Mouse (Mus musculus): ENCODE results near the gene Cdh13. TPM values are rescaled to one million over a fixed set of nuclear protein-coding genes. Genes with fewer than 3 reads are reported as not detected.

Gene Cdh13
- polyA plus RNA-seq, 1 experiment from 2014 or later: 198 TPM

DNA sequence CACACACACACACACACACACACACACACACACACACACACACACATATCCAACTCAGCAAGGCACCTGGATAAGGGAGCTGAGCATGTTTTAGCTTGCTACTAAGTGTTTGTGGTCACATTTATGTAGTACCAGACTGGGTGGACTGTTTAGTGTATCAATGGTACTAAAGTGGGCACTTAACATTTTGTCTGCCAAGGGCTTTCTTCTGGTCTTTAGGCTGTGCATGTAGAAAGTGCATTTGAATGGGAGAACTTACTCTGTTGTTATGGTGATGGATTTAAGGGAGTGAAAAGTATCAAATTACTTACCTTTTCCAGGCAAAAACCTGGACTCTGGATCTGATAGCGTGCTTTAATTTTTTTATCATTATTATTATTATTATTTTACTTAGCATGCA is 240.4 kb downstream of the Cdh13 start:
- no peaks in the 10 kb centered on the region for H3K4me1 ChIP-seq (ENCODE audit: control insufficient read depth, insufficient read depth, low read length)
- no peak overlapping the region for H3K4me3 ChIP-seq (ENCODE audit: low read depth, low read length)
- H3K27me3 ChIP-seq (ENCODE audit: control insufficient read depth, insufficient read depth, low read length): no peaks in the 10 kb centered on the region
- no peak for ATAC-seq (ENCODE audit: low read depth)
- no peaks in the 10 kb centered on the region for H3K9me3 ChIP-seq (ENCODE audit: control insufficient read depth, low read length)
- no peak overlapping the region for H3K27ac ChIP-seq (ENCODE audit: low read depth, low read length)
- no peak overlapping the region for H3K9ac ChIP-seq (replicated peaks; ENCODE audit: low read depth, low read length)
- 98% methylated on average over 1 of the region's 1 CpGs for WGBS
- no peak overlapping the region for H3K4me2 ChIP-seq (ENCODE audit: low read depth, low read length)
- no peaks in the 10 kb centered on the region for H3K36me3 ChIP-seq (ENCODE audit: control insufficient read depth, insufficient read depth, low read length)

- Histone ChIP-seq H3K27ac (ENCODE audit: low read depth, low read length) (no peak overlapping the region), H3K36me3 (ENCODE audit: control insufficient read depth, insufficient read depth, low read length) (no peaks in the 10 kb centered on the region), H3K4me3 (ENCODE audit: low read depth, low read length) (no peak overlapping the region), H3K9me3 (ENCODE audit: control insufficient read depth, low read length) (no peaks in the 10 kb centered on the region), H3K4me2 (ENCODE audit: low read depth, low read length) (no peak overlapping the region), H3K4me1 (ENCODE audit: control insufficient read depth, insufficient read depth, low read length) (no peaks in the 10 kb centered on the region), H3K9ac (replicated peaks; ENCODE audit: low read depth, low read length) (no peak overlapping the region), H3K27me3 (ENCODE audit: control insufficient read depth, insufficient read depth, low read length) (no peaks in the 10 kb centered on the region)
- no peak for ATAC-seq (ENCODE audit: low read depth)
- 52% methylated on average over 8 of the region's 8 CpGs for WGBS
Measured at GRCm38 (mm10) chr8:118538816-118539558, 255.5 kb downstream of the Cdh13 start.

- 13% methylated on average over 5 of the region's 5 CpGs for WGBS
- ATAC-seq (ENCODE audit: low read depth): no peak
- no peaks in the 10 kb centered on the region for H3K4me1 ChIP-seq (ENCODE audit: control insufficient read depth, insufficient read depth, low read length)
- H3K27ac ChIP-seq (ENCODE audit: low read depth, low read length): no peak overlapping the region
- H3K9me3 ChIP-seq (ENCODE audit: control insufficient read depth, low read length): no peaks in the 10 kb centered on the region
- no peaks in the 10 kb centered on the region for H3K36me3 ChIP-seq (ENCODE audit: control insufficient read depth, insufficient read depth, low read length)
- H3K4me2 ChIP-seq (ENCODE audit: low read depth, low read length): no peak overlapping the region
- no peak overlapping the region for H3K9ac ChIP-seq (replicated peaks; ENCODE audit: low read depth, low read length)
- no peak overlapping the region for H3K4me3 ChIP-seq (ENCODE audit: low read depth, low read length)
- no peaks in the 10 kb centered on the region for H3K27me3 ChIP-seq (ENCODE audit: control insufficient read depth, insufficient read depth, low read length)
Measured at GRCm38 (mm10) chr8:118539559-118539819, 256.0 kb downstream of the Cdh13 start.

GRCm38 (mm10) chr8:118539941-118540340 is 256.4 kb downstream of the Cdh13 start:
- WGBS: 55% methylated on average over 4 of the region's 4 CpGs

GRCm38 (mm10) chr8:118552397-118552796 is 268.9 kb downstream of the Cdh13 start:
- no peak overlapping the region for H3K4me3 ChIP-seq (ENCODE audit: low read depth, low read length)
- no peak overlapping the region for H3K4me2 ChIP-seq (ENCODE audit: low read depth, low read length)
- no peaks in the 10 kb centered on the region for H3K4me1 ChIP-seq (ENCODE audit: control insufficient read depth, insufficient read depth, low read length)
- H3K27ac ChIP-seq (ENCODE audit: low read depth, low read length): no peak overlapping the region
- 63% methylated on average over 14 of the region's 14 CpGs for WGBS
- no peaks in the 10 kb centered on the region for H3K9me3 ChIP-seq (ENCODE audit: control insufficient read depth, low read length)
- no peaks in the 10 kb centered on the region for H3K36me3 ChIP-seq (ENCODE audit: control insufficient read depth, insufficient read depth, low read length)
- ATAC-seq (ENCODE audit: low read depth): no peak
- H3K9ac ChIP-seq (replicated peaks; ENCODE audit: low read depth, low read length): no peak overlapping the region
- H3K27me3 ChIP-seq (ENCODE audit: control insufficient read depth, insufficient read depth, low read length): no peaks in the 10 kb centered on the region

More at GRCm38 (mm10) chr8:118539941-118540340, 256.4 kb downstream of the Cdh13 start:
- Histone ChIP-seq H3K27me3 (ENCODE audit: control insufficient read depth, insufficient read depth, low read length) (no peaks in the 10 kb centered on the region), H3K36me3 (ENCODE audit: control insufficient read depth, insufficient read depth, low read length) (no peaks in the 10 kb centered on the region), H3K27ac (ENCODE audit: low read depth, low read length) (no peak overlapping the region), H3K4me1 (ENCODE audit: control insufficient read depth, insufficient read depth, low read length) (no peaks in the 10 kb centered on the region), H3K9ac (replicated peaks; ENCODE audit: low read depth, low read length) (no peak overlapping the region), H3K9me3 (ENCODE audit: control insufficient read depth, low read length) (no peaks in the 10 kb centered on the region), H3K4me3 (ENCODE audit: low read depth, low read length) (no peak overlapping the region), H3K4me2 (ENCODE audit: low read depth, low read length) (no peak overlapping the region)
- ATAC-seq (ENCODE audit: low read depth): no peak

DNA sequence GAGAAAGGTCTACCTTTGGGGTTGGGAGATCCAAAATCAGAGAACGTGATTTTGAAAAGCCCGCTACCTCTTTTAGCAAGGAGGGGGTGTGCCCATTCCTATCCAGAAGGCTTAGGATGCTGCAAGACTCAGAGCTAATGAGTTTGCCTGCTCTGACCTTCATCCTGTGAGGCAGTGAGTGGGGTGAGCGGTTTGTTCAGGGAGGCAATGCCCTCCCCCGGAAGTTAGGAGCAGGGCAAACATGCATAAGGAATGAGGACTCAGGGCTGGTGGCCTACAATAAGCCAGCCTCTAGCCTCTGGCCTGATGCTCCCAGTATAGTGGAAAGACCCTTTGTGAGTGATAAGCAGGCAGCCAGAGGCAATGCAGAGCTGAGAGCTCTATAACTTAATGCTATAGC is 269.3 kb downstream of the Cdh13 start:
- 82% methylated on average over 4 of the region's 4 CpGs for WGBS
- H3K9me3 ChIP-seq (ENCODE audit: control insufficient read depth, low read length): no peaks in the 10 kb centered on the region
- no peak overlapping the region for H3K9ac ChIP-seq (replicated peaks; ENCODE audit: low read depth, low read length)
- no peaks in the 10 kb centered on the region for H3K27me3 ChIP-seq (ENCODE audit: control insufficient read depth, insufficient read depth, low read length)
- no peak for ATAC-seq (ENCODE audit: low read depth)
- no peak overlapping the region for H3K4me2 ChIP-seq (ENCODE audit: low read depth, low read length)
- no peak overlapping the region for H3K27ac ChIP-seq (ENCODE audit: low read depth, low read length)
- H3K36me3 ChIP-seq (ENCODE audit: control insufficient read depth, insufficient read depth, low read length): no peaks in the 10 kb centered on the region
- H3K4me1 ChIP-seq (ENCODE audit: control insufficient read depth, insufficient read depth, low read length): no peaks in the 10 kb centered on the region
- H3K4me3 ChIP-seq (ENCODE audit: low read depth, low read length): no peak overlapping the region

DNA sequence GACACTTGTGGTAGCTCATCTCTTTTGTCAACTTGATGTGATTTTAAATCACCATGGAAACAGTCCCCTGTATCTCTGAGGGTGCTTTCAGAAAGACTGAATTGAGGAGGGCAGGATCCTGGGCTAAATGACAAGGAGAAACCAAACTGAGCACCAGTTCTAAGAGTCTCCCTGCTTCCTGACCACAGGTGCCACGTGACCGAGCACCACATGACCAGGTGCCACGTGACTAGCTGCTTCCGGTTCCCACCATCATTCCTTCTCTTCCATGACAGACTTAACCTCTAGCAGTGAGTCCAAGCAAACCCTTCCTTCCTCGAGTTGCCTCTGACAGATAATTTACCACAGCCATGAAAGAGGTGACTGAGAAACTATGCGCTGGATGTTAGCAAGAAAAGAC is 280.5 kb downstream of the Cdh13 start:
- Histone ChIP-seq H3K4me3 (ENCODE audit: low read depth, low read length) (no peak overlapping the region), H3K27ac (ENCODE audit: low read depth, low read length) (no peak overlapping the region), H3K4me2 (ENCODE audit: low read depth, low read length) (no peak overlapping the region), H3K27me3 (ENCODE audit: control insufficient read depth, insufficient read depth, low read length) (no peaks in the 10 kb centered on the region), H3K9ac (replicated peaks; ENCODE audit: low read depth, low read length) (no peak overlapping the region), H3K9me3 (ENCODE audit: control insufficient read depth, low read length) (no peaks in the 10 kb centered on the region), H3K36me3 (ENCODE audit: control insufficient read depth, insufficient read depth, low read length) (no peaks in the 10 kb centered on the region), H3K4me1 (ENCODE audit: control insufficient read depth, insufficient read depth, low read length) (no peaks in the 10 kb centered on the region)
- 70% methylated on average over 6 of the region's 6 CpGs for WGBS
- ATAC-seq (ENCODE audit: low read depth): no peak

- no peaks in the 10 kb centered on the region for H3K27me3 ChIP-seq (ENCODE audit: control insufficient read depth, insufficient read depth, low read length)
- no peak for ATAC-seq (ENCODE audit: low read depth)
- no peaks in the 10 kb centered on the region for H3K9me3 ChIP-seq (ENCODE audit: control insufficient read depth, low read length)
- no peak overlapping the region for H3K27ac ChIP-seq (ENCODE audit: low read depth, low read length)
- no peaks in the 10 kb centered on the region for H3K4me1 ChIP-seq (ENCODE audit: control insufficient read depth, insufficient read depth, low read length)
- no peak overlapping the region for H3K4me3 ChIP-seq (ENCODE audit: low read depth, low read length)
- H3K9ac ChIP-seq (replicated peaks; ENCODE audit: low read depth, low read length): no peak overlapping the region
- 95% methylated on average over 5 of the region's 5 CpGs for WGBS
- no peaks in the 10 kb centered on the region for H3K36me3 ChIP-seq (ENCODE audit: control insufficient read depth, insufficient read depth, low read length)
- H3K4me2 ChIP-seq (ENCODE audit: low read depth, low read length): no peak overlapping the region
Measured at GRCm38 (mm10) chr8:118565186-118565585, 281.7 kb downstream of the Cdh13 start.

- Histone ChIP-seq H3K36me3 (ENCODE audit: control insufficient read depth, insufficient read depth, low read length) (no peaks in the 10 kb centered on the region), H3K27ac (ENCODE audit: low read depth, low read length) (no peak overlapping the region), H3K27me3 (ENCODE audit: control insufficient read depth, insufficient read depth, low read length) (no peaks in the 10 kb centered on the region), H3K4me1 (ENCODE audit: control insufficient read depth, insufficient read depth, low read length) (no peaks in the 10 kb centered on the region), H3K4me2 (ENCODE audit: low read depth, low read length) (no peak overlapping the region), H3K9ac (replicated peaks; ENCODE audit: low read depth, low read length) (no peak overlapping the region), H3K9me3 (ENCODE audit: control insufficient read depth, low read length) (no peaks in the 10 kb centered on the region), H3K4me3 (ENCODE audit: low read depth, low read length) (no peak overlapping the region)
- ATAC-seq (ENCODE audit: low read depth): no peak
- WGBS: 69% methylated on average over 6 of the region's 6 CpGs
Measured at GRCm38 (mm10) chr8:118565887-118566747, 282.6 kb downstream of the Cdh13 start.

Data from neural tube, embryonic 14.5 days (tissue).